Mouse (Mus musculus): ENCODE measurements around the gene Akap11.
"Not testable (repeated sequence)": the region's sequence is repeated elsewhere in the genome, so short reads cannot be mapped to it uniquely, and the experiment has no call there.

Gene Akap11

GRCm38 (mm10) chr14:78536281-78537165, at the start of gene Akap11:
TSS of gene Akap11 (minus strand) at chr14:78536808.
- in situ Hi-C loops (cut with MboI), result no loop called here

- in situ Hi-C loops (cut with MboI), result no loop called here
These were observed 47.6 kb upstream of the Akap11 start for GRCm38 (mm10) chr14:78584222-78584621.

- in situ Hi-C loops (cut with MboI), result no loop called here
These were observed 46.6 kb upstream of the Akap11 start for GRCm38 (mm10) chr14:78583168-78583567.

- in situ Hi-C loops (cut with MboI), result no loop called here
These were observed 39.3 kb upstream of the Akap11 start for GRCm38 (mm10) chr14:78575899-78576298.

- in situ Hi-C loops (cut with MboI), result no loop called here
These were observed 31.8 kb upstream of the Akap11 start for GRCm38 (mm10) chr14:78568410-78568809.

GRCm38 (mm10) chr14:78566431-78566830, 29.8 kb upstream of the Akap11 start:
- in situ Hi-C loops (cut with MboI), result no loop called here

GRCm38 (mm10) chr14:78564292-78564691, 27.7 kb upstream of the Akap11 start:
- in situ Hi-C loops (cut with MboI), result no loop called here

- in situ Hi-C loops (cut with MboI), result no loop called here
These were observed 26.6 kb upstream of the Akap11 start for GRCm38 (mm10) chr14:78563211-78563610.

- in situ Hi-C loops (cut with MboI), result no loop called here
These were observed 25.5 kb upstream of the Akap11 start for GRCm38 (mm10) chr14:78562121-78562520.

- in situ Hi-C loops (cut with MboI), result no loop called here
These were observed 22.4 kb upstream of the Akap11 start for GRCm38 (mm10) chr14:78559042-78559441.

- in situ Hi-C loops (cut with MboI), result not testable (repeated sequence)
These were observed 18.2 kb upstream of the Akap11 start for GRCm38 (mm10) chr14:78554830-78555229.

GRCm38 (mm10) chr14:78553661-78554060, 17.1 kb upstream of the Akap11 start:
- in situ Hi-C loops (cut with MboI), result no loop called here

- in situ Hi-C loops (cut with MboI), result no loop called here
These were observed 12.2 kb upstream of the Akap11 start for GRCm38 (mm10) chr14:78548807-78549206.

- in situ Hi-C loops (cut with MboI), result no loop called here
These were observed 4.7 kb upstream of the Akap11 start for GRCm38 (mm10) chr14:78541319-78541718.

- in situ Hi-C loops (cut with MboI), result no loop called here
These were observed 3.2 kb upstream of the Akap11 start for GRCm38 (mm10) chr14:78539821-78540220.

GRCm38 (mm10) chr14:78538572-78539320, 2.1 kb upstream of the Akap11 start:
- in situ Hi-C loops (cut with MboI), result no loop called here

GRCm38 (mm10) chr14:78537551-78537950, 943 bp upstream of the Akap11 start:
- in situ Hi-C loops (cut with MboI), result no loop called here

GRCm38 (mm10) chr14:78535366-78535765, 1.2 kb downstream of the Akap11 start:
- in situ Hi-C loops (cut with MboI), result no loop called here

GRCm38 (mm10) chr14:78534651-78535050, 2.0 kb downstream of the Akap11 start:
- in situ Hi-C loops (cut with MboI), result no loop called here

- in situ Hi-C loops (cut with MboI), result no loop called here
These were observed 2.9 kb downstream of the Akap11 start for GRCm38 (mm10) chr14:78533701-78534100.

- in situ Hi-C loops (cut with MboI), result no loop called here
These were observed 4.3 kb downstream of the Akap11 start for GRCm38 (mm10) chr14:78532345-78532744.

GRCm38 (mm10) chr14:78530256-78530655, 6.4 kb downstream of the Akap11 start:
- in situ Hi-C loops (cut with MboI), result no loop called here
